Mouse (Mus musculus) midbrain, embryonic 13.5 days (tissue): ENCODE data around the gene Phf12. TPM values are rescaled to one million over a fixed set of nuclear protein-coding genes. Genes with fewer than 3 reads are reported as not detected.

Source experiments
- ATAC-seq: fragments of 200-750 bp; cut with Nextera tagmentation; 2 replicates; pipeline ENCODE4 v1.8.0; 2017; ENCODE audit warnings: mild to moderate bottlenecking, moderate TSS enrichment, moderate library complexity
- H3K27ac ChIP-seq: fragments of 300-500 bp; sonication (generic); 2 replicates; pipeline ENCODE4 v1.5.1; 2015; ENCODE audit warnings: inconsistent platforms, mild to moderate bottlenecking, moderate library complexity
- H3K27me3 ChIP-seq: fragments of 300-500 bp; sonication (generic); 2 replicates; pipeline ENCODE4 v1.6.1; 2015; ENCODE audit warnings: mild to moderate bottlenecking, inconsistent platforms
- H3K36me3 ChIP-seq: fragments of 300-500 bp; sonication (generic); 2 replicates; pipeline ENCODE4 v1.6.1; 2015; ENCODE audit warnings: mild to moderate bottlenecking, inconsistent platforms
- H3K4me1 ChIP-seq: fragments of 300-500 bp; sonication (generic); replicated peaks from 2 replicates; pipeline ENCODE4 v1.6.1; 2015; ENCODE audit warnings: inconsistent platforms
- H3K4me2 ChIP-seq: fragments of 300-500 bp; sonication (generic); replicated peaks from 2 replicates; pipeline ENCODE4 v1.6.1; 2015; ENCODE audit warnings: moderate library complexity, mild to moderate bottlenecking, inconsistent platforms
- H3K4me3 ChIP-seq: fragments of 300-500 bp; sonication (generic); replicated peaks from 2 replicates; pipeline ENCODE4 v1.5.1; 2015; ENCODE audit warnings: mild to moderate bottlenecking, inconsistent platforms
- H3K9ac ChIP-seq: fragments of 300-500 bp; sonication (generic); replicated peaks from 2 replicates; pipeline ENCODE4 v1.6.1; 2015; ENCODE audit warnings: mild to moderate bottlenecking, inconsistent platforms
- H3K9me3 ChIP-seq: fragments of 300-500 bp; sonication (generic); 2 replicates; pipeline ENCODE4 v1.6.1; 2016; ENCODE audit warnings: mild to moderate bottlenecking, inconsistent platforms
- WGBS: fragments of 180-500 bp; shearing (Covaris S2); methylation state at CpG from one replicate; pipeline ENCODE4 v1.1.7; 2015; 5-methylcytosine and 5-hydroxymethylcytosine counted together
- polyA plus RNA-seq: library from polyadenylated mRNA; unstranded; fragments of >200 nt; fragmentation: Nextera tagmentation; extraction: Ambion mirVana; gene quantifications from 2 replicates; pipeline ENCODE4 v1.2.1, GENCODE M21; 2015

The Phf12 gene
- polyA plus RNA-seq, 1 experiment from 2014 or later: 22.8 TPM

GRCm38 (mm10) chr11:77989071-77989690, 6.6 kb downstream of the Phf12 start:
- no peaks in the 10 kb centered on the region for H3K27me3 ChIP-seq
- WGBS: 96% methylated on average over 13 of the region's 13 CpGs
- ATAC-seq: no peak

DNA sequence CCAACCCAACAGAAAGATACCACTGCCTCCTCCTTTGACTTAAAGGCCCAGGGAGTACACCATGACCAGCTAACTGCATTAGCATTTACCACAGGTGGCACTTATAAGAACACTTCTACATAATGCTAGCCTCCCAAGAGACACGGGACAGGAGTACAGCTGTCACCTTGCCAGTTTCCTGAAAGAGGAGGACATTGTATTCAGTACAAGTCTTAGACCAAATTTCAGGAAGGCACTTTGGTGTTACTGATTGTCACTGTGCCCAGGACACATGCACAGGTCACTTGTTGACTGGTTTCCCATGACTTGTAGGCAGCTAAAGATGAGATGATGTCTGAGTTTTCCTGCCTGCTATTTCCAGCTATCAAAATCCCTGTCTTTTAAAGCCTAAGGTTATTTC, 13.0 kb downstream of the Phf12 start:
- Histone ChIP-seq H3K9ac (no peak overlapping the region), H3K4me2 (no peak overlapping the region), H3K4me3 (no peak overlapping the region), H3K27ac (no peak overlapping the region), H3K36me3 (peaks cover 24% of the 10 kb centered on the region), H3K9me3 (no peaks in the 10 kb centered on the region), H3K27me3 (no peaks in the 10 kb centered on the region), H3K4me1 (no peaks in the 10 kb centered on the region)
- WGBS: 90% methylated on average over 1 of the region's 1 CpGs
- no peak for ATAC-seq

More at GRCm38 (mm10) chr11:77989071-77989690, 6.6 kb downstream of the Phf12 start:
- H3K36me3 ChIP-seq: peaks cover 35% of the 10 kb centered on the region
- no peak overlapping the region for H3K4me3 ChIP-seq
- peaks cover 18% of the 10 kb centered on the region for H3K4me1 ChIP-seq
- H3K27ac ChIP-seq: no peak overlapping the region
- H3K9ac ChIP-seq: no peak overlapping the region
- no peaks in the 10 kb centered on the region for H3K9me3 ChIP-seq
- no peak overlapping the region for H3K4me2 ChIP-seq

DNA sequence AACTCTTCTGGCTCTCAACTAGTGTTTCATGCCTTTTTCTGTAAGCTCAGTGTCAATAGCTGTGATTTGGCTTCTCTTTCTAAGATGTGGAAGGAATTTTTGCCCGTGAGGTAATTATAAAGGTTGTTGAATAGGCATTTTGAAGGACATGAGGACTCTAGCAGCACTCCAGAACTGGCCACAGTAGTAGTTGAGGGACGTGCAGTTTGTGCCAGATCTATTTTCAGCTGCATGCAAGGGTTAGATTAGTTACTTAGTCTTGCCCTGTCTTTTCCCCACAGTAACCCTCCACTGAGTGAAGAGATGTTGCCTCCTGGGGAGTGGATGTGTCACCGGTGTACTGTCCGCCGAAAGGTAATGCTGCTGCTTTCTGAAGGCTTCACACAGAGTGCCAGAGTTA, 23.9 kb downstream of the Phf12 start:
- Histone ChIP-seq H3K27me3 (no peaks in the 10 kb centered on the region), H3K36me3 (peaks cover 65% of the 10 kb centered on the region), H3K27ac (no peak overlapping the region), H3K4me1 (peaks cover 11% of the 10 kb centered on the region), H3K4me2 (no peak overlapping the region), H3K9me3 (no peaks in the 10 kb centered on the region), H3K4me3 (no peak overlapping the region), H3K9ac (no peak overlapping the region)
- no peak for ATAC-seq
- WGBS: 97% methylated on average over 5 of the region's 5 CpGs

GRCm38 (mm10) chr11:78019676-78020075, 37.1 kb downstream of the Phf12 start:
- Histone ChIP-seq H3K4me1 (no peaks in the 10 kb centered on the region), H3K9me3 (no peaks in the 10 kb centered on the region), H3K36me3 (peaks cover 90% of the 10 kb centered on the region), H3K4me3 (no peak overlapping the region), H3K4me2 (no peak overlapping the region), H3K27me3 (no peaks in the 10 kb centered on the region), H3K9ac (no peak overlapping the region), H3K27ac (no peak overlapping the region)
- WGBS: 22% methylated on average over 4 of the region's 4 CpGs
- peak; percentile 67 for ATAC-seq

GRCm38 (mm10) chr11:78023607-78024006, 41.1 kb downstream of the Phf12 start:
- Histone ChIP-seq H3K9ac (no peak overlapping the region), H3K9me3 (no peaks in the 10 kb centered on the region), H3K36me3 (peaks cover 87% of the 10 kb centered on the region), H3K27ac (no peak overlapping the region), H3K4me3 (no peak overlapping the region), H3K27me3 (no peaks in the 10 kb centered on the region), H3K4me1 (no peaks in the 10 kb centered on the region), H3K4me2 (no peak overlapping the region)
- no peak for ATAC-seq
- WGBS: 81% methylated on average over 8 of the region's 8 CpGs

DNA sequence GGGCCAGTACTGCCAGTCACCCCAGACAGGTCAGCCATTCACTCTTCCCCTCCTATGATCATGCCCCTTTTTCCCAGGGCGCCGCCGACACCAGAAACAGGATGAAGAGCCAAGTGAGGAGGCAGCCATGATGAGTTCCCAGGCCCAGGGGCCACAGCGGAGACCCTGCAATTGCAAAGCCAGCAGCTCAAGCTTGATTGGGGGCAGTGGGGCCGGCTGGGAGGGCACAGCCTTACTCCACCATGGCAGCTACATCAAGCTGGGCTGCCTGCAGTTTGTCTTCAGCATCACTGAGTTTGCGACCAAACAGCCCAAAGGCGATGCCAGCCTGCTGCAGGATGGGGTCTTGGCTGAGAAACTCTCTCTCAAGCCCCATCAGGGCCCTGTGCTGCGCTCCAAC, 46.7 kb downstream of the Phf12 start:
- ATAC-seq: no peak
- Histone ChIP-seq H3K36me3 (peaks cover 57% of the 10 kb centered on the region), H3K9ac (no peak overlapping the region)

GRCm38 (mm10) chr11:78030600-78030999, 48.0 kb downstream of the Phf12 start:
- H3K4me1 ChIP-seq: peaks cover 31% of the 10 kb centered on the region
- H3K27ac ChIP-seq: no peak overlapping the region
- no peak overlapping the region for H3K4me2 ChIP-seq
- no peaks in the 10 kb centered on the region for H3K9me3 ChIP-seq
- H3K9ac ChIP-seq: no peak overlapping the region
- H3K27me3 ChIP-seq: no peaks in the 10 kb centered on the region
- WGBS: 80% methylated on average over 2 of the region's 2 CpGs
- H3K4me3 ChIP-seq: no peak overlapping the region
- ATAC-seq: no peak
- peaks cover 55% of the 10 kb centered on the region for H3K36me3 ChIP-seq

More for the DNA sequence above, 46.7 kb downstream of the Phf12 start:
- H3K27ac ChIP-seq: no peak overlapping the region
- WGBS: 86% methylated on average over 8 of the region's 8 CpGs
- H3K27me3 ChIP-seq: no peaks in the 10 kb centered on the region
- no peaks in the 10 kb centered on the region for H3K9me3 ChIP-seq
- peaks cover 26% of the 10 kb centered on the region for H3K4me1 ChIP-seq
- no peak overlapping the region for H3K4me3 ChIP-seq
- no peak overlapping the region for H3K4me2 ChIP-seq

- Histone ChIP-seq H3K4me3 (peak overlapping the region; percentile 72; the same call in 1 of the 2 replicates), H3K4me2 (peak overlapping the region; percentile 74), H3K27ac (peak overlapping the region; percentile 97), H3K36me3 (peaks cover 47% of the 10 kb centered on the region), H3K9ac (no peak overlapping the region; the same call in 1 of the 2 replicates), H3K9me3 (no peaks in the 10 kb centered on the region), H3K4me1 (peaks cover 31% of the 10 kb centered on the region), H3K27me3 (no peaks in the 10 kb centered on the region)
- no peak; the same call in 1 of the 2 replicates for ATAC-seq
- 44% methylated on average over 6 of the region's 6 CpGs for WGBS
These were observed 48.8 kb downstream of the Phf12 start for GRCm38 (mm10) chr11:78031389-78031788.

DNA sequence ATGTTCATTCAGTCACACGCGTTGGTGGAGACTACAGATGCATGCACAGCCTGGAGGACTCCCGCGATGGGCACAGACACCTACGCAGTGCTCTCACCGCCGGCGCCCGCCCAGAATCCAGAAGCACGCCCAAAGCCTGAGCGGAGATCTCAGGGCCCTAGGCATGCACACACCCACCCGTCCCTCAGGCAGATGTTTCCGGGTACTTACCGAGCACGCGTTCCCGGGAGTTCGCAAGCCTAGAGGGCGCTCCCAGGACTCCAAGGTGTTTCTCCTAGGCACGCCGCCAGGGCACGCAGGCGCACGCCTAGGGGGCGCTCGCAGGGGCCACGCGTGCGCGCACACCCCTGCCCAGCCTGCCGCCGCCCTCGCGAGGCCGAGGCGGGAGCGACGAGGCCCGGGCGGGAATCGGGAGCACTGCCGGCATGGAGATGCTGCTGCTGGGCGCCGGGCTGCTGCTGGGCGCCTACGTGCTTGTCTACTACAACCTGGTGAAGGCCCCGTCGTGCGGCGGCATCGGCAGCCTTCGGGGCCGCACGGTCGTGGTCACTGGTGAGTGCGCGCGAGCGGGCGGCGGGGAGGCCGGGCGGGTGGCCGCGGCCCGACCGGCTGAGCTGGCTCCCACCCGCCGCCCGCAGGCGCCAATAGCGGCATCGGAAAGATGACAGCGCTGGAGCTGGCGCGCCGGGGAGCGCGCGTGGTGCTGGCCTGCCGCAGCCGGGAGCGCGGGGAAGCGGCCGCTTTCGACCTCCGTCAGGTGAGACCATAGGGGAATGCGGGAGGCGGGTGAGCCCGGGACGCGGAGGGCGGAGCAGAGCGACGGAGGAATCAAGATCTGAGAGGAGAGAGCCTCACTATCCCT, 49.6 kb downstream of the Phf12 start, which contains the start of gene Dhrs13:
Gene Dhrs13 (plus strand): TSS at position 334 of the 862 bp plus-strand sequence.
- peak within 1 kb of the TSS; percentile 74 for H3K4me2 ChIP-seq
- peak within 1 kb of the TSS; percentile 97 for H3K27ac ChIP-seq
- H3K4me1 ChIP-seq: peaks cover 36% of the 10 kb centered on the region
- H3K4me3 ChIP-seq: peak within 1 kb of the TSS; percentile 72
- H3K9me3 ChIP-seq: no peaks in the 10 kb centered on the region
- peaks cover 46% of the 10 kb centered on the region for H3K36me3 ChIP-seq
- WGBS: under 1% methylated on average over 93 of the region's 96 CpGs
- no peaks in the 10 kb centered on the region for H3K27me3 ChIP-seq
- peak; percentile 96 for ATAC-seq
- H3K9ac ChIP-seq: peak within 1 kb of the TSS; percentile 86

DNA sequence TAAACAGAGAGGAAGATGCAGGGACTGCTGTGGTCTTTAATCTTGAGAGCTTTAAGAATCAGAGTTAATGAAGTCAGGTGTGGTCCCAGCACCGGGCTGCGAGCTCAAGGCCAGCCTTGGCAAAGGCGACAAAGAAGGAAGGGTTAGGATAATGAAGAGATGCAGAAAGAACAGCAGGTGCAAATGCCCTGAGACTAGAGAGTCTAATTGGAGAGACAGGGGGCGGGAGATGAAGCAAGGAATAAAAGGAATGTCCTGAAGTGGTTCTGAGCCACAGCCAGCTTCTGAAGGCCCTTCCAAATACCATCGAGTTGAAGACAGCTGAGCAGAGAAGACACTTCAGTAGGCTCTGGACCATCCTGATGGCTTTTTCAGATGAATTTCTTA, 50.2 kb downstream of the Phf12 start:
- H3K9ac ChIP-seq: peak overlapping the region; percentile 86
- no peaks in the 10 kb centered on the region for H3K9me3 ChIP-seq
- ATAC-seq: no peak
- H3K4me3 ChIP-seq: peak overlapping the region; percentile 72
- peaks cover 42% of the 10 kb centered on the region for H3K4me1 ChIP-seq
- H3K27me3 ChIP-seq: no peaks in the 10 kb centered on the region
- peaks cover 40% of the 10 kb centered on the region for H3K36me3 ChIP-seq
- peak overlapping the region; percentile 97 for H3K27ac ChIP-seq
- WGBS: 5% methylated on average over 5 of the region's 5 CpGs
- H3K4me2 ChIP-seq: peak overlapping the region; percentile 74

GRCm38 (mm10) chr11:78033931-78034617, 51.5 kb downstream of the Phf12 start:
- no peak overlapping the region for H3K9ac ChIP-seq
- H3K27ac ChIP-seq: no peak overlapping the region
- 0 out of 2 replicates have a peak overlapping the region, but pooled peaks have one; percentile 74 for H3K4me2 ChIP-seq
- H3K4me3 ChIP-seq: no peak overlapping the region
- H3K27me3 ChIP-seq: no peaks in the 10 kb centered on the region
- no peak for ATAC-seq
- no peaks in the 10 kb centered on the region for H3K9me3 ChIP-seq
- WGBS: 94% methylated on average over 23 of the region's 23 CpGs
- peaks cover 52% of the 10 kb centered on the region for H3K4me1 ChIP-seq
- H3K36me3 ChIP-seq: peaks cover 27% of the 10 kb centered on the region

DNA sequence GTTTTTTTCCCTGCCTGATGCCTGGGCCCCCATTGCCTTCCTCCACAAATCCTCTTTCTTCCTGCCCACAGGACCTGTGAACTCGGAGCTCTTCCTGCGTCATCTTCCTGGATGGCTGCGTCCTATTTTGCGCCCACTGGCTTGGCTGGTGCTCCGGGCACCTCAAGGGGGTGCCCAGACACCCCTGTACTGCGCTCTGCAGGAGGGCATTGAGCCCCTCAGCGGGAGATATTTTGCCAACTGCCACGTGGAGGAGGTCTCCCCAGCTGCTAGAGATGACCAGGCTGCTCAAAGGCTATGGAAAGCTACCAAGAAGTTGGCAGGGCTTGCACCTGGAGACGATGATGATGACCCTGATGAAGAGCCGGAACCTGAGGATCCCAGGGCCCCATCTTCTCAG, 54.2 kb downstream of the Phf12 start:
- WGBS: 81% methylated on average over 10 of the region's 10 CpGs
- peaks cover 51% of the 10 kb centered on the region for H3K4me1 ChIP-seq
- no peaks in the 10 kb centered on the region for H3K27me3 ChIP-seq
- no peak overlapping the region for H3K4me3 ChIP-seq
- peaks cover 19% of the 10 kb centered on the region for H3K36me3 ChIP-seq
- H3K9ac ChIP-seq: 0 out of 2 replicates have a peak overlapping the region, but pooled peaks have one; percentile 40
- ATAC-seq: no peak
- H3K9me3 ChIP-seq: no peaks in the 10 kb centered on the region
- H3K27ac ChIP-seq: no peak overlapping the region
- H3K4me2 ChIP-seq: no peak overlapping the region
